Mouse (Mus musculus) regulatory T cell (primary cell): ENCODE measurements around the gene Gpr45.

Source experiments
- in situ Hi-C: fragments of 300-600 bp; cut with MboI, MseI; formaldehyde crosslinking; loops from one replicate; pipeline ENCODE4 v1.15.1; 2025; ENCODE audit warnings: high pct_unique_total_duplicates

Gpr45 gene

DNA sequence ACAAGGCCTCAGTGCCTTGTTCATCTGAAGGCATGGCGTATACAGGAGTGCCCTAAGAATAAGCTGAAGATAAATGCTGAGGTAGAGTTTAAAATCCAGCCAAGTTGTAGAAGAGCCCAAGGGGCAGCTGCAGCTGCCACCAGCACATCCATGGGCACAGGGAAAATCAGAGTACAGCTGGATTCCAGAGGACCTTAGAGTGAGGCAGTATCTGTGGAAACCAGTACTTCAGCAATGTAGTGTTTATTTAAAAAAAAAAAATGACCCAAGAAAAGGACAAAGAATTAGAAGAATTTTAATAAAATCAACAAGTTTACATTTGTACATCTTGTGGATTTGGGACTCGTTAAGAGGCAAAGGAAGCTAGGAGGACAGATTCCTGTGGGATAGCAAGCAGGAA lies 94.3 kb downstream of the Gpr45 start:
- in situ Hi-C loops = loop anchor here (10.0 kb wide), 1 partner anchor 132 kb away; no protein-coding TSS in a partner anchor

DNA sequence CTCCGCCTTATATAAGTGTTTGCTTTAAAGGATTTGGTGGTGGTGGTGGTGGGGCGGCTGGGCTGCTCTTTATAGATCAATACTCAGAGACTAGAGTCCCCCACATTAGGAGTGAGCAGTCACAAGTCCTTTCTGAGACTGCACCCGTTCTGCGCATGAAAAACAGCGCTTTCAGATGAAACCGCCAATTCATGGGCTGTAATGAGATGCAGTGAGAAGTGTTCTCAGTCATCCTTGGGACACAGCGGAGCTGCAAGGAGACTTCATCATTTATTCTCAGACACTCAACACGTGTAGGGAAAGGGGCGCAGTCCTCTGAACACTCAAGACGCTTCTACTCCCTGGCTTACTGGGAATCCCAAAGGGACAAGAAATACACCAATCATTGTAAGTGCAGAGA lies 95.1 kb downstream of the Gpr45 start:
- in situ Hi-C loops = loop anchor here (10.0 kb wide), 1 partner anchor 133 kb away; no protein-coding TSS in a partner anchor

DNA sequence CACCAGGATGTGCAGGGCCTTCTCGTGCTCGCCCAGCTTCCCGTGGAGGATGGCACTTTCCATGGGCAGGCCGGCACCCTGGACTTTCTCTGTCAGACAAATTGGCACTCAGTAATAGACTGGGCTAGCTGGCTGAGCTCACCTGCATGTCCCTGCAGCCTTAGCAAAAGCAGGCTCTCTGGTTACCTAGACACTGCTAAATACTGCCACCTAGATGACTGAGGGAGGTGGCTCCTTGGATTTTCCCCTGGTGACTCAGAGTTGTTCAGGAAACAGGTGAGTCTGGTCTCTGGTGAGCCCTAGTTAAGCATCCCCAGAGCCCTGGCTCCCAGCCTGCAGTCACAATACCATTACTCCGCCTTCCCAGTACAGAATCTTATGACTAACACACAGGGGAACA lies 99.2 kb downstream of the Gpr45 start:
- in situ Hi-C loops = no loop called here

DNA sequence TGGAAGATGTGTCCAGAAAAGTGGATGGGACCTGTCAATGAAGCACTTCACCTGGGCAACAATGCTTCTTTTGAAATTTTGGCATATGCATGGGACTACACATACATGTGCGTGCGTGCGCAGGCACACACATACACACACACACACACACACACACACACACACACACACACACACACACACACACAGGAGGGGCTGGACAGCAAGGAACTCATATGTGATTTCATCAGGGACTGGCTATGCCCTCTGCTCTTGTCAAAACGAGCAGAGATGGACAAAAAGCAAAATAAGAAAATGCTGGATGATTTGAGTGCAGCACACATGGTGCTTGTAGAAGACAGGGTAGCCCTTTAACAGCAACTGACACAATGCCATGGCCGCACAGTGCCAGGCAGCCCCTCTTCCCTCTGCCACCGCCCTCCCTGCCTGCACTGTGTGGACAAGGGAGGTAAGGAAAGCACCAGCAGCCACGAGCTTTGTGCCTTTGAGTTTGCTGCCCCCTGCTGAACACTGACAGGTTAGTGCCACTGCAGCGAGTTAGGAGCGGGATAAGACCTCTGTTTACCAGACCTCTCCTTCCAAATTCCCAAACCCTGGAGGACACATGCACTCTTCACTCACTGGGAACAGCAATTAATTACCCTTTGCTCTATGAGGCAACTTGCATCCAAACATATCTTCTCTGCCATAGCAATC lies 113.1 kb downstream of the Gpr45 start:
- in situ Hi-C loops = no loop called here

DNA sequence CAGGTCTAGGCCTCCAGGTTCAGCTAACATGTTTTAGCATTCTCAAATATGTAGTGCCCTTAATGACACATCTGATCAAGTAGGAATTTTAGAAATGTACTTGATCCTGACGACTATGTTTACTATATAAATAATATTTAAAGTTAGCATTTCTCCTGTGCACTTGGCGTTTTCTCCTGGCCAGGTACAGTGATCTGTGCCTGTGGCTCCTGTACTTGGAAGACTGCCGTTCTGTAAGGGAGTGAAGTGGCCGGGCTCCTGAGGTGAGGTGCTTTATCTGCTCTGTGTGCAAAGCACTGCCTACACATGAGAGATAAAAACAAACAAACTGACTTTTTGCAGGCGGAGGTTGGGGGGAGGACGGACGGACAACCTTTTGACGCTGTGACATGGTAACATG lies 113.9 kb downstream of the Gpr45 start:
- in situ Hi-C loops = no loop called here

DNA sequence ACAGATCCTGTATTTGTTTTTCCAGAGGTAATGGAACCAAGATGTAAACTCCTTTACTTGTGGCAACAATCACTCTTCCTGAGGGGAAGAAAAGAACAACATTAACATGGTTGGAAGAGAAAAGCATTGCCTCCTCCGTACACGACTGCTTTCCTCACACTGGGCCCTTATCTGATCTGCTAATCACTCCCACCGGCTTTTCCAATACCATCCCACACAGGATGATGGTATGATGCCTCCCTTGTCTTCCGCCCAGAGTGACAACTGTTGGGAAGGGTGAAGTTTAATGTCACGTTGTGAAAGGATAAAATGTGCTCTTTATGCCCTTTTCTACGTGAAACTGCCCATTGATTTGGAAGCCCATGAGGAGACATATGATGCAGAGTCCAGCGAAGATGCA lies 114.9 kb downstream of the Gpr45 start:
- in situ Hi-C loops = no loop called here

DNA sequence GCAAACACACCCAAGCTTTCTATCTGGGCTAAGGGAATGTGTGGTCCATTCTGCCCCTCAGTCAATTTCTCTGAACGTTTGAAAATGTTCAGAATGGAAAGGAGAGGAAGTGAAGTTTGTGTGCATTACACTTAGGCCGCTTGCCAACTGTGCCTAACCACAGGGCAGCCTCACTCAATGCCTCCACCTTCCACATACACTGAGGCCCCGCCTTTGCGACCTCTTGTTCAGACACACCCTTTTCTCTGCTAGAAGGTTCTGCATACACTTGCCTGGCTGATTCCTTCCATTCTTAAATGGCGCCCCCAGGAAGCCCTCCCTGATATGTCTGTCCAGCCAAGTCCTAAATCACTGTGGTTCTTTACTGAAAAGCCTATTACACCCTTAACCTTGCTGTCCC lies 118.1 kb downstream of the Gpr45 start:
- in situ Hi-C loops = no loop called here

DNA sequence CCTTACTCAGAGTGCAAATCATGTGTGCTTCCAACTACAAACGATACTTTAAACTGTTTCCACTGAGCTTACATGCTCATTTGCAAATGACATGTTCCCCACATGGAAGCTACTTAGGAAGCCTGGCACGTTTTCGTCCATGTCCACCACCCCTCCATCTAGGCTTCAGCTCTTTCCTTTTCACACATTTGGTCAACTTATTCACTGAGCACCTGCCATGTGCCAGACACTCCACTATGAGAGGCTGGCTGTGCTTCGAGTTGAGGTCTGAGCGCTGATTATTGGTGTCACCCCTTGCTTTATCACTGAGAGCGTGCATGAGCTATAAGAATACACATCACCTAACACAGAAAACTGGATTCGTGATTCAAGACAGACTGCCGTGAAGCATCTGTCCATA lies 119.4 kb downstream of the Gpr45 start:
- in situ Hi-C loops = no loop called here

DNA sequence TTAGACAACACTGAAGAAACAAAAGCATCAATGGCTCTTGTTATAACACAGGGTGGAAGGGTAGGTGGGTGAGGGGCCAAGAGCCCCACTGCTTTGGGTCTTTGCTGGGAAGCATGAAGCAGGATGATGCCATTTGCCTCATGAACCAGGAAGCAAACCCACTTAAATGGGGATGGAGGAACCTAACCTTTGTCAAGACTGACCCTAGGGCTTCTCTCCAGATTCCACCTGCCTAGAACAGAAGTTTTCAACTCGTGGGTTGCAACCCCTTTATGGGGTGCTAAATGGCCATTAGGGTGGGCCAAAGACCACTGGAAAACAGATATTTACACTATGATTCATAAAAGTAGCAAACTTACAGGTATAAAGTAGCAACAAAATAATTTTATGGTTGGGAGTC lies 119.9 kb downstream of the Gpr45 start:
- in situ Hi-C loops = no loop called here

DNA sequence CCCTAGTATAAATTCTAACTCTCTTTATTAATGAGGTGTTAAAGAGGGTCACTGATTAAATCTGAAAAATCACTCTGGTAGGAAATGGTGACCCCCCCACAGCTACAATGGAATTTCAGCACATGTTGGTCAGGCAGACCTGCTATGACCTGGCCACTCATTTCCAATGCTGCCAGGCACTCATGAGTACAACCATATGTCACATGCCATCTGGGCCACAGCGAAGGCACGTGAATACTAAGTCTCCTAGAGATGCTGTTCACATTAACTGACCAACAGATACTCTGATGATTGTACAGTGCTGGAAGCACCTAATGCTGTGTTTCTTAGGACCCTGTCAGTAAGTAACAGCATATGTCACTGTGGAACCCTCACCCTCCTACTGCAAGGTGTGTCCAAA lies 122.1 kb downstream of the Gpr45 start:
- in situ Hi-C loops = no loop called here

DNA sequence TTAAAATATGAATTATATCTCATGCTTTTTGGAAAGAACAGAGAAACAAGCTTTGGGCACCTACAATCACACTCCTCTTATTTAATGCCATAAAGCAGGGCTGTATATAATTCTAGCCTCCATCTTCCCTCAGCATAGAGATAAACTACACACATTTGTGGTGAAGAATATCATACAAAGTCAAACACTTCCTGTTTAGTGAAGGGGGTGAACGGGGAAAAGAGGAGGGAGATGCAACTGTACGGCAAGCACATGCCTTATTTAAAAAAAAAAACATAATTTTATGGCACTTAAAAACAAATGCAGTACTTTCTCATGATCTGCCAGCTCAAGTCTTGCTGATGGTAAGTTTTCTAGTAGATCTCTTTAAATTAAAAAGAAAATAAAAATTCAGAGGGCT lies 125.5 kb downstream of the Gpr45 start:
- in situ Hi-C loops = no loop called here

DNA sequence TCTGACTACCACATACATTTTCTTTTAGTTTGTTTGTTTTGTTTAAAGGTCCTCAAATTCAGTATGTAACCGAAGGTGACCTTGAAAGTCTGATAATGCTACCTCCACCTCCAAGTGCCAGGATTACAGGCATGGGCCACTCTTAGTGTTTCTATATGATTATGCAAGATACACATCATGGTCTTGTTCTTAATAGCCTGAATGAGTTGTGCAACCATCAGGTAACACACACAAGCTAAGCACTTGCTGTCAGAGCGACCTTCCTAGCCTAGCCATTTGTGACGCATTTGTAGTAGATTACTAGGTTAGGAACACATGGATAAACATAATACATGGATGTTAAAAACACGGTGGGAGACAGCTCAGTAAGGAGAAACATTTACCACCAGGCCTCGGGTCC lies 130.3 kb downstream of the Gpr45 start:
- in situ Hi-C loops = no loop called here
